Mouse (Mus musculus) heart, embryonic 15.5 days (tissue): ENCODE data around the gene Rbpj. TPM values are rescaled to one million over a fixed set of nuclear protein-coding genes. Genes with fewer than 3 reads are reported as not detected.

Experiments
- polyA plus RNA-seq: library from polyadenylated mRNA; unstranded; fragments of >200 nt; fragmentation: Nextera tagmentation; extraction: Ambion mirVana; gene quantifications from 2 replicates; pipeline ENCODE4 v1.2.1, GENCODE M21; 2015

Gene Rbpj
- polyA plus RNA-seq, 1 experiment from 2014 or later = 17.0 TPM

Other genes with a start within 250 kb of the Rbpj start
- 160 and 171 TPM in 2 replicates for gene Smim20, start 199.1 kb upstream of the Rbpj start, polyA plus RNA-seq
- 2.1 and 4.2 TPM in 2 replicates for gene Cckar, start 241.6 kb downstream of the Rbpj start, polyA plus RNA-seq